Mouse (Mus musculus) layer of hippocampus, postnatal 10 days (tissue): ENCODE data around the gene Unc93a2. TPM values are rescaled to one million over a fixed set of nuclear protein-coding genes. Genes with fewer than 3 reads are reported as not detected.
"Not testable (repeated sequence)": the region's sequence is repeated elsewhere in the genome, so short reads cannot be mapped to it uniquely, and the experiment has no call there.

Experiments used
- DNase-seq, 2 experiments: peaks; one replicate each; pipeline ENCODE4 v3.0.0; 2021; ENCODE audit warnings: low spot score in 2 of 2
- long read RNA-seq: library from polyadenylated mRNA; stranded (forward); transcript quantifications from one replicate; pipeline ENCODE4 v2.0.0, GENCODE M21; 2023
- total RNA-seq, 2 experiments: library from RNA; stranded (reverse); gene quantifications; 2 replicates each; pipeline ENCODE4 v1.2.3; 2021

Unc93a2 gene
- total RNA-seq, result under 1 TPM in 1 of 2 experiments, not detected in 1; 0.18 TPM
- long read RNA-seq, result 0 reads

DNA sequence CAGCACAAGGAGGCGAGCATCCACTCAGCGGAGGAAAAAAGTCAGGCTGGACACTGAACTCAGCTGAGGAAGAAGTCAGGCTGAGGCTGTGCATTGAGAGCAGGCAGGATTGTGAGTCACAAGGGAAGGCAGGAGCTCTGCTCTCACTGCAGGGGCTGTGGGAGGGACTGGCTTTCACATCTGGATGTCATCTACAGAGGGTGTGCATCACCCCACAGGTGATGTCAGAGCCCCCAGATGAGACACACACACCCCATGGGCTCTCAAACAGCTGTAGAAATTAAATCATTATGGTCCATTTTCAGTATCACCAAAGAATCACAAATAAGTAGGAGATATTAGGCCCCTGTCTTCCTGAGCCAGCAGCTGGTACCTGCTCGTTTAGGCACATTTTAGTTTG lies at the start of gene Unc93a2:
Gene Unc93a2, minus strand, starts transcription at position 101 of the 400 bp plus-strand sequence.
- not testable (repeated sequence) for DNase-seq

- not testable (repeated sequence) for DNase-seq
Observed at GRCm38 (mm10) chr17:7434121-7434520, 48.9 kb upstream of the Unc93a2 start.

GRCm38 (mm10) chr17:7430210-7430631 lies 45.0 kb upstream of the Unc93a2 start:
- not testable (repeated sequence) for DNase-seq

DNA sequence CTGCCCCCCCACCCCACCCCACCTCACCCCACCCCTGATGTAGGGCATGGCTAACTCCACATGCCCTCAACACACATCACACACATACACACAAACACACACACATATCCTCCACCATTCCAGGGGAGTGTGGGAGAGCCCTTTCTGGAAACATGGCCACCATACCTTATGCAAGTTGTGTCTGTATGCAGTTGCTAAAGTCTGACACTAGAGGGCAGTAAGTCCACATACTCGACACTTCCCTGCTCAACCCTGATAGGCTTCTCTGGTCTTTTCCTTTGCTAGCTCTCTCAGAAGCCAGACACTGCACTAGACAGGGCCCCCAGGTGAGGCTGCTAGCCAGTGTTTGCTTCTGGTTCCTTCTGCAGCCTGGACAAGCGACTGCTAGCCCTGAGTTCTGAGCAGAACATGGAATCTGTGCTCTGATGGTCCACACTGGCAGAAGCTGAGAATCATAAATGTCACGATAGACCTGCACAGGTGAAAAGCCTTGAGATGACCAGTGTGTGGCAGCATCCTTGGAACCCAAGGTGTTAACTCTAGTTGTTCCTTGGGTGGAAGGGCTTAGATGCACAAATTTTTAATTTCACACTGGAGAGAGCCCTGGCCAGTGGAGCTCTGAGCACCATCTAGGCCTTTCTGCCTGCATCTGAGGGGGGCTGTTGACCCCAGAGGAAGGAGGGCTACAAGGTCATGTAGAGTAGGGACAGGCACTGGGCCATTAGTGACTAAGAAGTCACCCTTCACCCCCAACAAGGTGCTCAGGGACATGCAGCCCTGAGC lies 35.1 kb upstream of the Unc93a2 start:
- DNase-seq, result peak in 1 of 2 experiments; percentile 17

DNA sequence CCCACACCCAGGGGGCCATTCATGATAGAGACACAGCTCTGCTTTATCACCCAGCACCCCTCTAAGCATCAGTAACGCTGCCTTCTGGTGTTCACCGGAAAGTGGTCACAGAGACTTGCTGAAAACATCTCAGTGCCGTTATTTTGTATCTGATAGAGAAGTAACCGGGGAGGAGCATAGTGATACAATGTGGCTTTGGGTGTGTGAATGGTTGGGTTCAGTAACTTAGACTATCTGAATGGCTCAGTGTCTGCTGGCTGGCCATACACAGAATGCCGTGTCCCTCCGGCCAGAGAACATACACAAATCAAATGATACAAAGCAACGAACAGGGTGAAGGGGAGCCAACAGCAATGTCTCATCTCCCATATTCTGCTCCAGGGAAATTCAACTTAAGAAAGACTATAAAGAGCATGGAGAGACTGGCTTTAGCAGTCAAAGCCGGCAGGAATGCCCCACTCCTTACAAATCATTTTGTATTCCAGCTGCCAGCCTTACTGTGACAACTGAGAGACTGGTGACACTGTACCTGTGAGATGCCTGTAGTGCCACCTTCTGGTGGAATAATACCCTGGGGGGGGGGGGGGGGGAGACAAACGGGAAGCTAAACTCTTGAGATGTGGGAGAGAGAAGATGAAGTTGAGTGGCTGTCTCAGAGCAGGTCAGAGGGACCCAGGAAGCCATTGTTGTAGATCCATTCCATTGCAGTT lies 29.5 kb upstream of the Unc93a2 start:
- DNase-seq, result not testable (repeated sequence)

DNA sequence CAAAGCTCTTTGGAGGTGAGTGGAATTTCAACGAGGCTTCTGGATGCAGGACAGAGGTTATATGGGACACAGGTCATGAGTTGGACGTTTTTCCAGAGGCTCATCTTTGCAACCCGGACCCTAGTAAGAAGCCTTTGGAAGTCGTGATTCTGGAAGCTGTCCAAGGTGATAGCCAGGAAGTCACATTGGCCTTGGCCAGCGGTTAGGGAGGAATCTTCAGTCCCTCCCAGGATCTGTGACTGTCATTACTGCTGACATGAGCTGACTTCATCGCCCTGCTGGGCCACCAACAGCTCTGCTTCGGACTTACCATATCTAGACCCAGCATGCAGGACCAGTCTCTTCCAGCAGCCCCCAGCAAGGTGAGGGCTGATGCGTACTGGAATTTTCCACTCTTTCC lies 28.1 kb upstream of the Unc93a2 start:
- DNase-seq, result not testable (repeated sequence)

DNA sequence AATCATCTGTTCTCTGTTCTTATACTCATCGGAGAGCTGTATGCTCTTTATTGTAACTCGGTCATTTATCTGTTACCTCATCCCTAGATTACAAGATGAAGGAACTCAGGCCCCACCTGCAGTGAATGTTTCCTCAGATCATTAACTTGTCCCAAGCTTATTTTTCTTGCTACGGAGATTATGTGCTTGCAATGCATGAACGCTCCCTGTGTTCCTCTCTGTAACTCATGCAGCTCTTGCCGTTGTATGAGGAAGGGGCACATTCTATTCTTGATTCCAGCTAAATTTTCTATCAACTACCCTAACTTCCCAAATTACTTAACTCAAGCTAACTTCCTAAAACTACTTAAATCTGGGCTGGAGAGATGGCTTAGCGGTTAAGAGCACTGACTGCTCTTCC lies 14.5 kb upstream of the Unc93a2 start:
- DNase-seq, result not testable (repeated sequence)

DNA sequence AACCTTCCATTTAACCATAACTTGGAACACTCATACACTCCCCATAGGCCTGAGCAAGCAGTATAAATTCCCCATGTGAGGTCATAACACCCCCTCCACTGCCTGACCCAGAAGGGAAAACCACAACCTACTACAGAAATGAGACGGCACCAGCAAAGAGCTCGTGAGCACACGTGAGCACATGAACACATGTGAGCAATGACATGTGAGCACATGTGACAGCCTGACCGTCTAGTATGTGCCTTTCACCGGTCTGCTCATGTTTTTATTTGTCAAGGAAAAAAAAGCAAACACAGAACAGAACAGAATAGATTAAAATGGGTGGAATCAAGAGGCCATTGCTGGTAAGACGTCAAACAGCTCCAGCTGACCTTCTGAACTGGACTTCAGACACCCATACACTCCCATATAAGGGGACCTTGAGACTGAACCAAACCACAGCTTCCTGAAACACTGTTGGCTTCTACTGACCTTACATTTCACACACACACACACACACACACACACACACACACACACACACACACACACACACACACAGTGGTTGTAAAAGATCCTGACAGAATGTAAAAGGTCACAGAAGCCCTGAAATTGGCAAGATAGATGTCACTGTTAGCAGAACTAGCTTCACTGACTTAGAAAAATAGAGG lies 13.1 kb upstream of the Unc93a2 start:
- DNase-seq, result not testable (repeated sequence)

- DNase-seq, result not testable (repeated sequence)
Observed at GRCm38 (mm10) chr17:7397079-7397478, 11.8 kb upstream of the Unc93a2 start.

DNA sequence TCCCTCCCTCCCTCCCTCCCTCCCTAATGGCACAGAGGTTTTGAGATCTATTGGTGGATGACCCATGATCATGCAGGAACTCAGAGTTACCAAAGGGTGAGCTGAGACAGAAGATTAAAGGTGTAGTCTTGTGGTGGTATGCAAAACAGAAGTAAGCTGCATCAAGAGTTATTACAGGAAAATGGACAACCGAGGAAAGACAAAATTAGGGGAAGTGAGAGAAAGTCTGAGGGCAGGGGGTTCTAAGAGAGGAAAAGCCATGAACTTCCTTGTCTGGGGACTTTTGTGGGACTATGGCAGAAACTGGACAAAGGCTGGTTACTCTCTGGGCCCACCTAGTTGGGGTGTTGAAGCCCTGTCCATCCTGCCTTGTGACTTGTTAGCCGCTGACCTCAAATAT lies 11.0 kb upstream of the Unc93a2 start:
- DNase-seq, result not testable (repeated sequence)

- DNase-seq, result not testable (repeated sequence)
Observed at GRCm38 (mm10) chr17:7395671-7396070, 10.4 kb upstream of the Unc93a2 start.

DNA sequence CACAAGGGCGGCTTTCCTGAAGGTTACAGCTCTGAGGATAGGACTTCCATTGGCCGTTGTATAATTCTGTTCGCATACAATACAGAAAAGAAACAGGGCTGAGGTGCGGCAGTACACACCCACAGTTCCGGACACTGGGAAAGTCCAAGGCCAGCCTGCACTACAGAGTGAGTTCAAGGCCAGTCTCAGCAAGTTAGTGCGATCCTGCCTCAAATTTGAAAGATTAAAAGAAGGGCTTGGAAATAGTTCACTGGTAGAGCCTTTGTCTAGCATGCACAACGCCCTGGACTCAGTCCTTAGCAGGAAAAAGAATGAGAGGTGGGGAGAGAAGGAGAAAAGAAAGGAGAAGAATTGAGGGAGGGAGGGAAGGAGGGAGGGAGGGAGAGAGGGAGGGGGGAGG lies 9.9 kb upstream of the Unc93a2 start:
- DNase-seq, result not testable (repeated sequence)

GRCm38 (mm10) chr17:7389898-7390297 lies 4.6 kb upstream of the Unc93a2 start:
- DNase-seq, result peak; percentile 32 to 58

- peak in 1 of 2 experiments; percentile 25 for DNase-seq
Observed at GRCm38 (mm10) chr17:7388958-7389356, 3.7 kb upstream of the Unc93a2 start.

GRCm38 (mm10) chr17:7388341-7388957 lies 3.2 kb upstream of the Unc93a2 start:
- not testable (repeated sequence) for DNase-seq

GRCm38 (mm10) chr17:7386016-7386415 lies 752 bp upstream of the Unc93a2 start:
- not testable (repeated sequence) for DNase-seq

DNA sequence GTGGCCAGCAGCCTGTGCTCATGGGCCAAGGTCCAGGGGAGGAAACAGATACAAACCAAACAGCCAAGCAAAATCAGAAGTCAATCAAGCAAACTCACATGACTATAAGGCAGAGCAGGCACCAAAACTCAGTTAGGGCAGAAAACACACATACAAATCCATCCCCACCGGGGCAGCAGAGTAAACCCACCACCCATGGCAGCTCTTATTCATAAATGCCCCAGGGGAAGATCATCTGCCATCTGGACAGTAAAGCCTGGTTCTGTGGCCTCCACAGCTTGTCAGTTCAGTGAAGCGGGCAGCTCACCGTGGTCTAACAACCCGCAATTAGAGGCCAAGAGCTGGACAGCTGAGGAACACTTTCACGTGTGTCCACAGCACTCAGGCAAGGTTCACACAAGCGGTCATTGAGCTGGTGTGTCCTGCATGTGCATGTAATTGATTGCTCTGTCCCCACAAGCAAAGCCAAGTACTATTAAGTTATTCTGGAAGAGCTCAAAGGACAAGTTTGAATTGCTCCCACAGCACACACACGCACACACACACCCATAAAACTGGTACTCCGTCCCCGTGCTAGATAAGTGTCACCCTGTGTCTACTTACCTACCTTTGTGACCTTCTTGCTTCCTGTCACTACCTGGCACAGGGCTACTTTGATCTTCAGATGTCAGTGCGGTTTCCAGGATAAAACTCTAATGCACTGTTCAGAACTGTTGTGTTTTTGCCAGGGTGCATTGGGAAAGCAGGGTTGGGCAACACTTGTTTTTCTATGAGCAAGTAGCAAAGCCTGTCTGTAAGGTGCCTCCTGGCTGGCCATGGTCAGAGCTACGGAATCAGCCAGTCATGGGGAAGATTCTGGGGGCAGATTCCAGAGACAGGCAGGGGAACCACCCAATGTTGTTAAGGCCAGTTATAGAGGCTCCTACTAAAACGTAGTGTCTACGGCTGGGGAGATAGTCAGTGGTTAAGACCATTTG lies 1.8 kb downstream of the Unc93a2 start:
- not testable (repeated sequence) for DNase-seq

DNA sequence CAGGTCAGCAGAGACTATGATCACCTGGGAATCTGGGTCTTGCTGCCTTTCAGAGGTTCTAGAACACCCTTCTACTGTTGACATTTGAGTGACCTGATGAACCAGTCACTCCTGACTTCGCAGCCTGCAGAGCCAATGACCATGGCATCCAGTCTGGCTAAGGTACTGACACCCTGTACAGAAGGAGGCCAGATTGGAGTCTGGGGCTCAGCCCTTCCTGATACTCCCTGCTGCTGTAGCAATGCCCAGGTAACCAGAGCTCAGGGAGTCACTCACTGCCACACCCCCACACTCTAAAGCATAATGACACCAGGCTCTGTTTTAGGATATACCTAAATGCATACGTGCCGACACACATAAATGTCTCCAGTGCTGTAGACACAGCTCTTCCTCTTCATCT lies 2.6 kb downstream of the Unc93a2 start:
- DNase-seq, result not testable (repeated sequence)

DNA sequence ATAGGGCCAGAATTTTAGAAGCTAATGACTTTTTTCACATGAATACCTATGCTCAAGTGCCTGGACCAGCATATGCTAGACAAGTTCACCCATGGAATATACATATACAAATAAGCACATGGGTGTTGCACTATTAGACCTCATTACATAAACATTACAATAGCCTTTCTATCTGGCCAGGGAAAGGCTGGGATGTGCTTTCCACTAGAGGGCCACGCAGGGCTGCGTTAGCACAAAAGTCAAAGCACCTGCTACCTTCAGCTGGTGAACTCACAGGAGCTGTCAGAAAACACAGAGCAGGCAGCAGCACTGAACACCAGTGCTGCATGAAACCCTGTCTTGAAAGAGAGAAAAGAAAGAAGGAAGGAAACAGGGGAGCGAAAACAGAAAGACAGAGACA lies 7.4 kb downstream of the Unc93a2 start:
- DNase-seq, result not testable (repeated sequence)
